Mouse (Mus musculus): Measurements from ENCODE around the gene Dock1.

The Dock1 gene

GRCm38 (mm10) chr7:134670312-134671002 lies at the start of gene Dock1:
Gene Dock1, plus strand, starts transcription at chr7:134670654.
- DNase-seq (ENCODE audit: low read depth, low spot score): no peak

DNA sequence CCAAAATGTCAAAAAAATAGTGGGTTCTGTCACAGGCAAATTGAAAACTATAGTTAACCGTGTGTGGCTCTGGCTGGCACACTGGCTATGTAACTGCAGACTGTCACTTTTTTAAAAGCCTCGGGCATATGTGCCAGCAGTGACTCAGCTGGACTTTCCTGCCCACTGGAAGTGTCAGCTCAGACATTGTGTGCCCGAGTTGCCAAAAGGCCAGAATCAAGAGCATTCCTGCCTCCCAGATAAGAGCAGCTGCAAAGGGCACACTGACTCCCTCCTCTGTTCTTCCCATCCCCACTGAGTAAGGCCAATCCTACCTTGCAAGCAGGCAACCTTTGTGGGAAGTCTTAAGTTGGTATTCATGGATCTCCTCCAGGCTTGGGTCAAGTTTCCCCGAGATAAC lies 42.5 kb upstream of the Dock1 start:
- DNase-seq (ENCODE audit: low read depth, low spot score): no peak

GRCm38 (mm10) chr7:134650246-134650830 lies 20.1 kb upstream of the Dock1 start:
- no peak for DNase-seq (ENCODE audit: low read depth, low spot score)

DNA sequence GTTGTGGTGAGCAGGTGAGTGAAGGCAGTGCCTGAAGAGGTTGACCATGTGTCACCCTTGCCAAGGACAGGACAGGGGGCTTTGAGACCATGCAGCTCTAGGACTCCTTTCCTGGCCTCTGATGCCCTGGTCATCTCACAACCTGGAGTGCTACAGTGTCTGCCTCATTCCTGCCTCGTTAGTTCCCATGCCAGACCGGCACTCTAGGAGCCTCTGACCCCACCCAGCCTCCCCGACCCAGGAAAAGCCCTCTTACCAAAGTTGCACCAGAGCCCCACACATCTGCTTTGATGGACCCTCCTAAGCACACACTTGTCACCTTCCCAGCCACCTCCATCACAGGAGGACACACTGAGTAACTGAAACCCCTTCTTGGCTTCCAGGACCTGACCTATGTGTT lies 19.4 kb upstream of the Dock1 start:
- DNase-seq (ENCODE audit: low read depth, low spot score): no peak

GRCm38 (mm10) chr7:134663241-134663640 lies 7.2 kb upstream of the Dock1 start:
- no peak for DNase-seq (ENCODE audit: low read depth, low spot score)

DNA sequence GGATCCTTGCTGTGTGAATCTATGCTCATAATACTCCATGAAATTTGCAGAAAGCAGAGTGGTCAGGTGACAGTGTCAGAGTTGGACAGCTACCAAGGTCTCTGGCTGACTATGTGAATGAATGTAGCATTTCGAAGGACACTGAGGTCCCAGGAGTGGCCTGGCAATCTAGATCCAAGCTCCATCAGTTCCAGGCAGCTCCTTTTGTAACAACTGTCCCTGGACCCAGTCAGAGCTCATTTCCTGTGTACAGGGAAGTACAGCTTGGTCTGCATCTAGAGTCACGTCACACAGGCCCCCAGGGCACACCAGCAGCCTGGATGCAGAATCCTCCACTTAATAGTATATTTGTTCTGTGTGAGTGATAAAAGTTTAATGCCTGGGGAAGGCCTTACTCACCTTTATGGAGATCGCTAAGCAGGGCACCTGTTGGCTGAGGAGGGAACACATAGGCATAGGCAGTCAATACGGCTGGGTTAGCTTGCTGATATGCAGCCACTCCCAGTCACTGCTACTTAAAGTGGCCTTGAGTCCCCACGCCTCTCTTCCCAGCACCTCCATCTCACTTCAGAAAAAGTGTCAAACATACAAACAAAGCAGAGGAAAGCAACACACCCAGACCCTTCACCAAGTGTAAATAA lies 4.7 kb upstream of the Dock1 start:
- DNase-seq (ENCODE audit: low read depth, low spot score): no peak

DNA sequence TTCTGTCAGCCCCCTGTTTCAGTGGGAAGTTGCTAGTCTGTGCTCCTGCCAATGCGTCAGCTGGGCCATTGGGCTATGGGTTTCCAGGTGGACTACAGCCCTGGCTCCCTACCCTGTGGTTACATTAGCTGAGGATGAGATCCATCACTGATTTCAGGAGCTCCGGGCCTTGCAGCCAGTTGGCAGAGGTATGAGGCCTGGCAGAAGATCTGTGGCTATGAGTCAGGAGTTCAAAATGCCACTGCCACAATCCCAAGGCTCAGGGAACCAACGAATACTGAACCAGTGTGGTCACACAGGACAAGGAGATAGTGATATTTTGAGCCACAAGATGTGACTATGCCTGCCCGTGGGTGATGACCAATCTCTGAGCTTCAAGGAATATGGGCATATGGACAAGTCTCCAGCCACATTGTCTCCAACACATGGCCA lies 3.2 kb upstream of the Dock1 start:
- no peak for DNase-seq (ENCODE audit: low read depth, low spot score)

DNA sequence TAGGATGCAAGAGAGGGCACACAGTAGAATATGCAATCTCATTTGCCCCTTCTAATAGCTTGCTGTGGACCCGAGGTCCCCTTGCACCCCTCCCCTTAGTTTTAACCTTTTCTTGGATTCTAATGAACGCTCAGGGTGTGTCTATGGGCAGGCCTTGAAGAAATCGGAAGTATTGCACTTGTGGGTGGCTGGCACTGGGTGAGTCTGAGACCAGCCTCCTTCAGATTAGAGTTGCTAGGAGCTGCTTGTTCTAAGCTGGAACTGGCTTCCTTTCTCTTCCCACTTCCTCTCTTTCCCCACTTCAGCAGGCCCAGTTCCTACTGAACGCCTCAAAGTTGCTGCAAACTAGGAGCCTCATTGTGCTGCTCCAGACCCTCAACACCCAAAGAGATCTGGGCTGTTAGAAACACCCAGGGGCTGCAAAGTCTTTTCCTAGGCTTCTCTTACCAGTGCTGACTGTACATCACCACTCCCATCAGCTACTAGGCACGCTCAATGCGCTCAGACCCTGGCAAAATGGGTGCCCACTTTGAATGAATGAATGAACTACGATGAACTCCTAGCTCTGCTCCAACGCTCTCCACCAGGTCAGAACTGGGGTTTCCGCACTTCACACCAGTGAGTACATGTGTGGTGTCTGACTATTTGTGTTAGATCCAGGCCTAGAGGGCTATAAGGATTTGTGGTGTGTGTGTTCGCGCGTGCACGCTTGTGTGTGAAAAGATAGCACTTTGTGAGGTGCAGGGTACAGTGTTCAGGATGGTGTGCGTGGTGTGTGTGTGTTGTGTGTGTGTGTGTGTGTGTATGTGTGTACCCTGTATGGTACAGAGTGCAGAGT lies 761 bp upstream of the Dock1 start:
- DNase-seq (ENCODE audit: low read depth, low spot score): no peak

DNA sequence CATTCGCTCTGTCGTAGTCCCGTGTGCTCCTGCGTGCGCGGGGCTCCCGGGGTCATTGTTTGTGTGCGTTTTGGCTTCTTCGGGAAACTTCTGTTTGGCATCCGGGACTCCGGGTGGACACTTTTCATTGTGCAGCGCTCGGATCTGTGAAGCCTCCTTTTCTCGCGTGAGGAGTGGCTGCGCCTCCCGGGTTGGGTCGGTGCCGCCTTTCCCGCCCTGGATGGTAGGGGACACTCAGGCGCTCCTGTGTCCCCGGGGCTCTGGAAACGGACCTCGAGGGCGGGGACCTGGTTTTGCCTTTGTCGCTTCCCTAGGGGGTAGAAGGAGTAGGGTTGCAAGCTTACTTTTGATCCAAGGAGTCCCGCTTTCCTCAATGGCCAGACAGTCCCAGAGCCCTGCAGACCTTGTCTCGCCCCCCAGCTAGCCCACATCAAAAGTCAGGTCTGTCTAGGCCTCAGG lies 578 bp downstream of the Dock1 start:
- DNase-seq (ENCODE audit: low read depth, low spot score): no peak

DNA sequence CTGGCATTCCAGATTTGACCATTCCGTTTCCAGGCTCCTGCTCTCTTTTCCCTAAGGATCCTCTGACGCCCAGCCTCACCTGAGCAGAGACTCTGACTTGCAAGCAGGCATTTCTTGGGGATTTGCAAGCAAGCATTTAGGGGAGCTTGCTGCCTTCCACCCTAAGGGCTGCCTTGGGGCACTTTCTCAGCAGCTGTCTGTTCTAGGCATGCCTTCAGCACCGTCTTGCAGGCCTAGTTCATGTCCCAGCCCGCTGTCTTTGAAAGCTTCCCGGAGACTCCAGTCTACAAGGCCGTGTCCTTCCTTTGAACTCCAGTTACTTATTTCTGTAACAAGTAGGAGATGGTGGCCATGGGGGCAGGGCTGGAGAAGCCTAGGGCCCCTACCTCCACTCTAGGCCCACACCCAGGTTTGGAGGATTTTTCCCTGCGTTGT lies 1.0 kb downstream of the Dock1 start:
- no peak for DNase-seq (ENCODE audit: low read depth, low spot score)

DNA sequence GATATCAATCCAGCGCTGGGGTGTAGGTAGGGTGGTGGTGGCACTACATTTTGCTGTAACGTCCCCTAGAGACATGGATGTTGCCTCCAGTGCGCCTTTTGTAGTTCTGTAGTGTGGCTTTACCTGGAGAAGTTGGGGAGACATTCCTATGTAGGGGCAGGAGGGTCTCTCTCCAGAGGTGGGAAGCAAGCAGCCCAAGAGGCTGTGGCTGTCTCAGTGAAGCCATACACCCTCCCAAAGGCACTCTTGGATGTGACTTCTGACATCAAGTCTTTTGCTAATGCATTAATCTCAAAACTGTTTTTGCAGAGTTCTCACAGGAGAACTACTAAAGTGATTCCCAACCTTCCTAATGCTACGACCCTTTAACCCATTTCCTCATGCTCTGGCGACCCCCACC lies 2.7 kb downstream of the Dock1 start:
- no peak for DNase-seq (ENCODE audit: low read depth, low spot score)

GRCm38 (mm10) chr7:134673952-134674351 lies 3.5 kb downstream of the Dock1 start:
- no peak for DNase-seq (ENCODE audit: low read depth, low spot score)

- no peak for DNase-seq (ENCODE audit: low read depth, low spot score)
Measured at GRCm38 (mm10) chr7:134677852-134678251, 7.4 kb downstream of the Dock1 start.

DNA sequence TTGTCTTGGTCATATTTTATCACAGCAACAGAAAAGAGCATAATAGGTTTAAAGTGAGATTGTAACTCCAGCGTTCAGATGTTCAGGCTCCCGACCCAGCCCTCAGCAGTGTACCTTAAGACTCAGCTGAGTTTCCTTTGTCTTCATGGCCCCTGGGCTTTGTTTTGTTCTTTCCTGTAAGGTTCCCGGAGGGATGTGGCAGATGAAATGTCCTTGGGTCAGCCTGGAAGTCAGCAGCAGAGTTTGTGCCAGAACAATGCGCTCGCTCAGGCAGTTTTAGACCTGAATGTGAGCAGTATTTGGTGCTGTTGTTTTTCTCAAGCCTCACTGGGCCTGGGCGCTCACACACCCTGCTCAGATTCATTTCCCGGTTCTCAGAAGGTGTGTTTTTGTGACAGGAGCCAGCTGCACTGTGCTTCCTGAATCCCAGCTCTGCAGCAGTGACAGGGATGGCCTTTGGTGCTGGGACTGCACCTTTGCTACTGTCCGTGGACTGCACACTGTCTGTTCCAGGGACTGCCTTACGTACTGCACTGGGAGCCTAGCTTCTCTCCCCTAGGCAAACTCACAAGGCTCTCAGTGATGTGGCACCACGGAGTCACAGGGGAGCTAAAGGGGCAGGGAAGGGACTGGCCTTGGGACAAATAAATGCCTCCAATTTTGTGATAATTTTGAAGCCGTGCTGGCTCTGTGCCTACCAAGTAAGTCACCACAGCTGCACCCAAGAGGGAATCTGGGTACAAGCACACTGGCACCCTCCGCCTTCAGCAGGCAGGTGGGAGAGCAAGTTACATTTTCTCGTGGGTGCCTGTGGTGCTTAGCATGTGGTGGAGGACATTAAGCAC lies 9.1 kb downstream of the Dock1 start:
- no peak for DNase-seq (ENCODE audit: low read depth, low spot score)

DNA sequence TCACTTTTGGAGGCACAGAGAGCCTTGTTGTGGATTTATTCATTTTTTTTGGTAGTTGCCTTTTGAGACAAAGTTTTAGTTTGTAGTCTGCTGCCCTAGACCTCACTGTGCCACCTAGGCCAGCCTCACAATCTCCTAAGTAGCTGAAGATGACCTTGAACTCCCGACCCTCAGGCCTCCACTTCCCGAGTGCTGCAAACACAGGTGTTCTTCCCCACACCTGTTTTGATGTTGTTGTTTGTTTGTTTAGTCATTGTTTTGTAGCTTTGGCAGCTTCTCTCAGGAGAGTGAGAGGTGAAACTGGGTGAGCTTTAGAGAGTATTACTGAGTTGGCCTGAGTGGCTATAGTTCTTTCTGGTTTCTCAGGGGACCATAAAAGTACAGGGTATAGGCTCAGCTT lies 9.7 kb downstream of the Dock1 start:
- no peak for DNase-seq (ENCODE audit: low read depth, low spot score)

- no peak for DNase-seq (ENCODE audit: low read depth, low spot score)
Measured at GRCm38 (mm10) chr7:134681729-134682527, 11.5 kb downstream of the Dock1 start.

DNA sequence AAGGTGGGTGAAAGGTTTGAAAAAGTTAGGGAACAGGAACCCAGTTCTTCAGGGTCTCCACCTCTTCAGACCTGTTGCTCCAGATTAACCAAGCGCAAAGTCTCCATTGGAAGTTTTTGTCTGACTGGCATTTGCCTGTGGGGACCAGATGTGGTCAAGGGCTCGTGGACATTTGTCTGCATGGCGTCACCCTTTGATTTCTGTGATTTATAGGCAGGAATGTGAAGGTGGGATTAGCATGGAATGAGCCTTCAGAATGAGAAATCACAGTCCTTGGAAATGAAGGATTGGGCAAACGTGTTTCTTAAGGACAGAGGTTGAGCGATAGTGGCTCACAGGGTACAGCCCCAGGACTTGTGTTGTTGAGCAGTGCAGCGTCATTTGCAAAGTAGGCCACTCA lies 17.9 kb downstream of the Dock1 start:
- no peak for DNase-seq (ENCODE audit: low read depth, low spot score)

DNA sequence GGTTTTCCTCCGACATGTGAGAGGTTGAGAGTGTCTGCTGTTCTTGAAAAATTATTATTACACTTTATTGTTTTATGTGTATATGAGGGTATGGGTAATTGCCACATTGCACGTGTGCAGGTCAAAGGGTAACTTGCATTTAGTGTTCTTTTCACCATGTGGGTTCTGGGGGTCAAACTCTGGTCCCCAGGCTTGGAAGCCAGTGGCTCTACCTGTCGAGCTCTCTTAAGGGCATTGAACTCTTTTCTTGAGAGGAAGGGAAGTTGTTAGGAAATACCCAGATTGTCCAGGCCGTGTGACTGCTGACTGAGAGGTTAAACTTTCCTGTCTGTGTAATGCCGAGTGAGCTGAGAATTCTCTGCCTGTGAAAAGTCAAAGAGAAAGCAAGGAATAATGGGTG lies 19.7 kb downstream of the Dock1 start:
- DNase-seq (ENCODE audit: low read depth, low spot score): no peak

- DNase-seq (ENCODE audit: low read depth, low spot score): no peak
Measured at GRCm38 (mm10) chr7:134690806-134691205, 20.4 kb downstream of the Dock1 start.

GRCm38 (mm10) chr7:134693325-134693724 lies 22.9 kb downstream of the Dock1 start:
- DNase-seq (ENCODE audit: low read depth, low spot score): no peak

Measured in CD4-positive, CD25-positive, alpha-beta regulatory T cell, adult 2 months (primary cell).